Mouse (Mus musculus): ENCODE results near the gene Gm40193.

GRCm38 (mm10) chr11:70544496-70544895, 11.8 kb upstream of the Gm40193 start:
- no peak for TF ChIP-seq CTCF (IDR thresholded peaks at IDR 0.05; ENCODE audit: borderline replicate concordance, extremely low read depth, insufficient read depth, insufficient read length)
- no peak for TF ChIP-seq POLR2A (IDR thresholded peaks at IDR 0.05; ENCODE audit: borderline replicate concordance, extremely low read depth, insufficient read depth, insufficient read length, poor library complexity, severe bottlenecking)
